Mouse (Mus musculus): ENCODE measurements around the gene Fbln2. TPM values are rescaled to one million over a fixed set of nuclear protein-coding genes. Genes with fewer than 3 reads are reported as not detected.

The Fbln2 gene
- polyA plus RNA-seq (2012; rRNA removed): 40.3 and 46.6 TPM in 2 replicates

DNA sequence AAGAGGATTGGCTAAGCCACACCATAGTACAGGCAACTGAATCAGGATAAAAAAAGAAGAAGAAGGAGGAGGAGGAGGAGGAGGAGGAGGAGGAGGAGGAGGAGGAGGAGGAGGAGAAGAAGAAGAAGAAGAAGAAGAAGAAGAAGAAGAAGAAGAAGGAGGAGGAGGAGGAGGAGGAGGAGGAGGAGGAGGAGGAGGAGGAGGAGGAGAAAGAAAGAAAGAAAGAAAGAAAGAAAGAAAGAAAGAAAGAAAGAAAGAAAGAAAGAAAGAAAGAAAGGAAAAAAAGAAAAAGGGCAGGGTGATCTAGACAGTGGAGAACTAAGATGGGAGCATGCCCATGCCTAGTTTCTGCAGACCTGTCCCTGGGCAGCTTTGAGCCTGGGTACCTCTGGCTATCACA is at the start of gene Fbln2:
Gene Fbln2 (plus strand): TSS at position 301 of the 400 bp plus-strand sequence.

Other genes starting within 250 kb of the Fbln2 start
- gene Iqsec1, start 223.8 kb upstream of the Fbln2 start, polyA plus RNA-seq (2012; rRNA removed): 53.5 and 61.3 TPM in 2 replicates
- gene Nup210, start 95.6 kb upstream of the Fbln2 start, polyA plus RNA-seq (2012; rRNA removed): 3.6 and 9.6 TPM in 2 replicates
- gene Hdac11, start 55.8 kb upstream of the Fbln2 start, polyA plus RNA-seq (2012; rRNA removed): 19.1 and 20.1 TPM in 2 replicates
- gene Wnt7a, start 198.9 kb downstream of the Fbln2 start, polyA plus RNA-seq (2012; rRNA removed): not detected in 2 replicates